Mouse (Mus musculus) intestine, postnatal 0 days (tissue): ENCODE measurements at regions not wholly inside any gene's neighbourhood (a gene's known extent, or its start where the extent isn't known, plus 50 kb on each side); places are given as distances from the start of the nearest gene placed in this dataset.

Experiments
- ATAC-seq: fragments of 200-750 bp; cut with Nextera tagmentation; 2 replicates; pipeline ENCODE4 v1.8.0; 2017; ENCODE audit warnings: mild to moderate bottlenecking, moderate TSS enrichment, moderate library complexity
- H3K27ac ChIP-seq: fragments of 300-500 bp; sonication (generic); 2 replicates; pipeline ENCODE4 v1.5.1; 2014; ENCODE audit warnings: mild to moderate bottlenecking, low read depth, low read length, moderate library complexity
- H3K27me3 ChIP-seq: fragments of 300-500 bp; sonication (generic); replicated peaks from 2 replicates; pipeline ENCODE4 v1.6.1; 2014; ENCODE audit warnings: low read length, mixed read lengths; ENCODE audit not compliant: control insufficient read depth, insufficient read depth
- H3K36me3 ChIP-seq: fragments of 300-500 bp; sonication (generic); 2 replicates; pipeline ENCODE4 v1.6.1; 2014; ENCODE audit warnings: mild to moderate bottlenecking, moderate library complexity; ENCODE audit not compliant: control insufficient read depth, insufficient read depth
- H3K4me1 ChIP-seq: fragments of 300-500 bp; sonication (generic); replicated peaks from 2 replicates; pipeline ENCODE4 v1.6.1; 2014; ENCODE audit warnings: antibody characterized with exemption, low read length, mixed read lengths; ENCODE audit not compliant: control insufficient read depth, insufficient read depth
- H3K4me2 ChIP-seq: fragments of 300-500 bp; sonication (generic); replicated peaks from 2 replicates; pipeline ENCODE4 v1.6.1; 2014; ENCODE audit warnings: low read depth, mild to moderate bottlenecking, moderate library complexity
- H3K4me3 ChIP-seq: fragments of 300-500 bp; sonication (generic); 2 replicates; pipeline ENCODE4 v1.5.1; 2014; ENCODE audit warnings: low read depth, low read length
- H3K9ac ChIP-seq: fragments of 300-500 bp; sonication (generic); 2 replicates; pipeline ENCODE4 v1.6.1; 2014; ENCODE audit warnings: mild to moderate bottlenecking, low read depth, low read length
- H3K9me3 ChIP-seq: fragments of 300-500 bp; sonication (generic); 2 replicates; pipeline ENCODE4 v1.6.1; 2016; ENCODE audit warnings: mixed run types; ENCODE audit not compliant: control insufficient read depth
- CTCF ChIP-seq: sonication (generic); IDR thresholded peaks from 2 replicates; pipeline ENCODE4 v1.5.1; 2016; ENCODE audit warnings: low read depth, mild to moderate bottlenecking, control low read depth, antibody characterized with exemption, moderate library complexity
- WGBS: fragments of 180-500 bp; shearing (Covaris S2); extraction: QIAGEN DNeasy Blood & Tissue Kit; methylation state at CpG from one replicate; pipeline ENCODE4 v1.1.7; 2014; 5-methylcytosine and 5-hydroxymethylcytosine counted together

DNA sequence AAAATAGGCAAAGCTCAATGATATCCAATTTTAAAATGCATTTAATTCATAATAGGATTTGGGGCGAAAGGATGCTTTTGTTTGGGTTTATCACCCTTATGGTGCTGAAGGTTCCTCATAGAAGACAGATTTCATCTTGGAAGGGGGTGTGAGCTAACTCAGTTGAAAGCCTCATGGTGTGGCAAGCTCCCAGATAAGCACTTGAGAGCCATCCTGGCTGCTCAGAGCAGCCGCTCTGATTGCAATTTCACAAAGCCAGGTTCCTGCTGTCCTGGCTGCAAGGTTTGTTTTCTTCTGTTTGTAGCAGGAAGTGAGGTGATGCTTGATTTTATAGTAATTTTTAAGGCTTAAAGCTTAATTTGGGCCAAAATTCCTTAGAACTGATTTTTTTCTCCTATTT lies 228.7 kb upstream of the Plscr5 start:
- WGBS, result 74% methylated on average over 2 of the region's 2 CpGs
- no peak overlapping the region for H3K4me3 ChIP-seq
- no peak overlapping the region for H3K4me2 ChIP-seq
- no peak overlapping the region for H3K27ac ChIP-seq
- no peak overlapping the region for H3K9ac ChIP-seq
- no peaks in the 10 kb centered on the region for H3K36me3 ChIP-seq
- no peak for TF ChIP-seq CTCF
- H3K4me1 ChIP-seq, result no peaks in the 10 kb centered on the region
- no peaks in the 10 kb centered on the region for H3K27me3 ChIP-seq
- H3K9me3 ChIP-seq, result no peaks in the 10 kb centered on the region
- ATAC-seq, result no peak

DNA sequence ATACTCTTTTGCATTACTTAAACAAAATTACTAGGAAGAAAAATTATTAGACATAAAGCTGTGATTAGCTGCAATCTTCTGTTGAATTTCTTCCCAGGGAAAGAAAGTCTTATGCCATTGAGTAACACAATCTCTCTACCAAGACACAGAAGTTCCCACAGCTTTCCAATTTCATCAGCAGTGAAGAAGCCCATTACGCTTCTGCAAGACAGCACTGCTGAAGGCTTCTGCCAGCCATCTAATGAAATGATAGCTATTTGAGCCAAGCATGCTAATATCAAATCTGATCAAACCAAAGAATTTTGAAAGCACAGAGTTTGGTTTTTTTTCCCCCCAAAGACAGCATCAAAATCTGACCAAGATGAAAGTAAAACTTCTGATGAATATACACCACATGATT lies 230.0 kb upstream of the Plscr5 start:
- Histone ChIP-seq H3K4me3 (no peak overlapping the region), H3K27ac (no peak overlapping the region), H3K4me1 (no peaks in the 10 kb centered on the region), H3K4me2 (no peak overlapping the region), H3K36me3 (no peaks in the 10 kb centered on the region), H3K9me3 (no peaks in the 10 kb centered on the region), H3K27me3 (no peaks in the 10 kb centered on the region), H3K9ac (no peak overlapping the region)
- 88% methylated on average over 1 of the region's 1 CpGs for WGBS
- ATAC-seq, result no peak
- no peak for TF ChIP-seq CTCF

- Histone ChIP-seq H3K4me1 (no peaks in the 10 kb centered on the region), H3K4me3 (no peak overlapping the region), H3K9ac (no peak overlapping the region), H3K36me3 (no peaks in the 10 kb centered on the region), H3K27me3 (no peaks in the 10 kb centered on the region), H3K9me3 (no peaks in the 10 kb centered on the region), H3K4me2 (no peak overlapping the region), H3K27ac (no peak overlapping the region)
- TF ChIP-seq CTCF, result no peak
- ATAC-seq, result no peak
- WGBS, result 83% methylated on average over 1 of the region's 1 CpGs
Measured at GRCm38 (mm10) chr9:91961666-91962065, 231.1 kb upstream of the Plscr5 start.

GRCm38 (mm10) chr9:91960556-91961325 lies 232.0 kb upstream of the Plscr5 start:
- Histone ChIP-seq H3K4me3 (no peak overlapping the region), H3K27me3 (no peaks in the 10 kb centered on the region), H3K9me3 (no peaks in the 10 kb centered on the region), H3K4me2 (no peak overlapping the region), H3K27ac (no peak overlapping the region), H3K9ac (no peak overlapping the region), H3K36me3 (no peaks in the 10 kb centered on the region), H3K4me1 (no peaks in the 10 kb centered on the region)
- WGBS, result 83% methylated on average over 14 of the region's 14 CpGs
- no peak for ATAC-seq
- TF ChIP-seq CTCF, result no peak

GRCm38 (mm10) chr9:91959592-91959991 lies 233.1 kb upstream of the Plscr5 start:
- Histone ChIP-seq H3K9me3 (no peaks in the 10 kb centered on the region), H3K4me3 (no peak overlapping the region), H3K27ac (no peak overlapping the region), H3K36me3 (no peaks in the 10 kb centered on the region), H3K27me3 (no peaks in the 10 kb centered on the region), H3K4me2 (no peak overlapping the region), H3K4me1 (no peaks in the 10 kb centered on the region), H3K9ac (no peak overlapping the region)
- ATAC-seq, result no peak
- no peak for TF ChIP-seq CTCF
- WGBS, result 24% methylated on average over 1 of the region's 1 CpGs

- H3K36me3 ChIP-seq, result no peaks in the 10 kb centered on the region
- no peak overlapping the region for H3K4me3 ChIP-seq
- no peak overlapping the region for H3K4me2 ChIP-seq
- no peaks in the 10 kb centered on the region for H3K27me3 ChIP-seq
- H3K9me3 ChIP-seq, result no peaks in the 10 kb centered on the region
- WGBS, result 74% methylated on average over 3 of the region's 3 CpGs
- H3K9ac ChIP-seq, result no peak overlapping the region
- H3K4me1 ChIP-seq, result no peaks in the 10 kb centered on the region
- no peak for TF ChIP-seq CTCF
- no peak for ATAC-seq
- H3K27ac ChIP-seq, result no peak overlapping the region
Measured at GRCm38 (mm10) chr9:91959076-91959475, 233.7 kb upstream of the Plscr5 start.

GRCm38 (mm10) chr9:91958421-91958820 lies 234.3 kb upstream of the Plscr5 start:
- Histone ChIP-seq H3K36me3 (no peaks in the 10 kb centered on the region), H3K9ac (no peak overlapping the region), H3K4me3 (no peak overlapping the region), H3K4me2 (no peak overlapping the region), H3K9me3 (no peaks in the 10 kb centered on the region), H3K4me1 (no peaks in the 10 kb centered on the region), H3K27me3 (no peaks in the 10 kb centered on the region), H3K27ac (no peak overlapping the region)
- no peak for TF ChIP-seq CTCF
- no peak for ATAC-seq
- 48% methylated on average over 3 of the region's 3 CpGs for WGBS
